Mouse (Mus musculus): ENCODE results near the gene Tiparp.

Tiparp gene

GRCm38 (mm10) chr3:65529471-65530215 lies 1.4 kb downstream of the Tiparp start:
- DNase-seq = no peak

- DNase-seq = no peak
These were observed 4.8 kb downstream of the Tiparp start for GRCm38 (mm10) chr3:65533014-65533413.

- no peak for DNase-seq
These were observed 5.4 kb downstream of the Tiparp start for GRCm38 (mm10) chr3:65533598-65533997.

- no peak for DNase-seq
These were observed 6.3 kb downstream of the Tiparp start for GRCm38 (mm10) chr3:65534488-65534887.

- no peak for DNase-seq
These were observed 7.0 kb downstream of the Tiparp start for GRCm38 (mm10) chr3:65535087-65535761.

DNA sequence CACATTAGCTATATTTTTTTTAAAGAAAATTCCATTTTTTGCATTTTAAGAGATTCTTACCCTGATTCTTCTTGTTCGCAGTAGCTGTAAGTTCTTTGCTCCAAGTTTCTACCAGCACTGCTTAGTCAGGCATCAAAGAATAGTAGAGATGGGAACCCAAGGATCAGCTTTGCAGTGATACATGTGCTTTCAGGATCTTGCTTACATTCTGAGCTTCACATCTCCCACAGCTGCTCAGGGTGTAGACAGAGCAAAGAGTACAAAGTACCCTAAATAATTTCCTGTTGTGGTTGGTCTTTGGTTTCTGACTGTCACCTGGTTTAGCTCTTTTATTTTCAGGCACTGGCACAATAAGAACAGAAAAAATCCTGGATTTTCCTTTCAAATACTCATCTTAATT lies 9.1 kb downstream of the Tiparp start:
- DNase-seq = no peak

GRCm38 (mm10) chr3:65540906-65541551 lies 12.8 kb downstream of the Tiparp start:
- DNase-seq = no peak

GRCm38 (mm10) chr3:65541552-65541935 lies 13.3 kb downstream of the Tiparp start:
- DNase-seq = no peak

DNA sequence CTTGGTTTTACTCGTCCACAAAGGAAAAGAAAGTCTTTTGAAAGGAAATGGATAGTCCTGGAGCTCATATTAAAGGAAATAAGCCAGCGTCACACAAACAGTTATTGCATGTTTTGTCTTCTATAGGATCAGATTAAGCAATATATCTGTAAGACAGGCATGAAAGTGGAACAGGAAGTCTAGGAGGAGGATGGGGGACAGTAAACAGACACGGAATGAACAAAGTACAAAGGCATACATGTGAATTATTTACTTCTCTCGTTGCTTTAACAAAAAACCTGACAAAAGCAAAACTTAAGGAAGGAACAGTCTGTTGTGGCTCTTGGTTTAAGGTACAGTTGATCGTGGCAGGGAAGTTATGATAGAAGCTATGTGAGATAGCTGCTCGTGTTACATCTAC lies 21.6 kb downstream of the Tiparp start:
- no peak for DNase-seq

DNA sequence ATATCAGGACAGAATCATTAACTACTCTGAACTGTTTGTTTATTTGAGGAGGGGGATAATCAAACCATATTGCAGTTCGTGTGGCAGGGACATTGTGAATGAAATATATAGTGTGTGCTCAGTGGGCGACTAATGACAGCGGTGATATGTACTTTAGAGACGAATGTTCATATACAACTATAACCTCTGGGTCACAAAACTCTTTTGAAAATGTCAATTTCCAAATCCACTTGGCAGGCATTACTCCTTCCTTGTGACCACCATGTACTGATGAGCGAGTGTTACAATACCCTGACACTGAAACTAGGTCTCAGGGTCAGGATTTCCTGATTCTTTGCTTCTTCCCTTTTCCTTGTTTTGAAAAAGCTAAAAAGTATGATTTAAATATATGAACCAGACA lies 22.9 kb downstream of the Tiparp start:
- no peak for DNase-seq

GRCm38 (mm10) chr3:65554633-65555032 lies 26.4 kb downstream of the Tiparp start:
- no peak for DNase-seq

- no peak for DNase-seq
These were observed 30.5 kb downstream of the Tiparp start for GRCm38 (mm10) chr3:65558679-65559078.

- DNase-seq = no peak
These were observed 34.0 kb downstream of the Tiparp start for GRCm38 (mm10) chr3:65562212-65562611.

GRCm38 (mm10) chr3:65562694-65563093 lies 34.5 kb downstream of the Tiparp start:
- DNase-seq = no peak

- no peak for DNase-seq
These were observed 35.9 kb downstream of the Tiparp start for GRCm38 (mm10) chr3:65563926-65564624.

GRCm38 (mm10) chr3:65565632-65566300 lies 37.6 kb downstream of the Tiparp start:
- DNase-seq = no peak

DNA sequence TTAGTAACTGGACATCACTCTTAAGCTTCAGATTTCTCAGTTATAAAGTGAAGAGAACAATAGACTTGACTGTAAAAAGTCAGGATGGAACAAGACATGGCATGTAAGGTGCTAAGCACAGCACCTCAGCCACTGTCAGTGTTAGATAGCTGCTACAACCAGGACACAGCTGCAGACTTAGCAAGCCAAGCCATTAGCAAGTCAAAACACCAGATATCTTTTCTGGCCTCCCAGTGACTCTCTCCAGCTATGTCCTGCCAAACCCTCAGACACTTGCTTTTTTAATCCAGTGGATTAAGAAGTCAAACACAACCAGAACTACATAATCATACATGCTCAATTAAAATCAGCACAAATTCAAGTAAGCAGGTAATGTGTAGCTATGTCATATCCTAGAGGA lies 41.7 kb downstream of the Tiparp start:
- no peak for DNase-seq

- no peak for DNase-seq
These were observed 45.3 kb downstream of the Tiparp start for GRCm38 (mm10) chr3:65573516-65573915.

DNA sequence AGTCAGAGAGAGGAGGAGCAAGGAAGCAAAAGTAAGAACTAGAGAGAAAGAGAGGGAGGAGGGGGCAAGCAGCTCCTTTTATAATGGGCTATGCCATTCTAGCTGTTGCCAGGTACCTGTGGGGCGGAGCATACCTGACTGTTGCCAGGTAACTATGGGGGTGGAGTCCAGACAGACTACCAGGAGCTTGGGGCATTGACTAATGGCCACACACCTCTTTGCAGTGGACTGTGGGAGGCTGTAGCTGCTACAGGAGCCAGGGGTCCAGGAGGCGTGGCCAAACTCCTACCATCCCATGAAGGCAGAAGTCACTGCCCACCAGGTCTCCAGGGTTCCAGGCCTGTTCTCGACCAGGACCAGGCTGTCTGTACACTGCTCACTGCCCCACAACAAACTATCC lies 49.4 kb downstream of the Tiparp start:
- no peak for DNase-seq

- DNase-seq = no peak
These were observed 51.2 kb downstream of the Tiparp start for GRCm38 (mm10) chr3:65579260-65579921.

DNA sequence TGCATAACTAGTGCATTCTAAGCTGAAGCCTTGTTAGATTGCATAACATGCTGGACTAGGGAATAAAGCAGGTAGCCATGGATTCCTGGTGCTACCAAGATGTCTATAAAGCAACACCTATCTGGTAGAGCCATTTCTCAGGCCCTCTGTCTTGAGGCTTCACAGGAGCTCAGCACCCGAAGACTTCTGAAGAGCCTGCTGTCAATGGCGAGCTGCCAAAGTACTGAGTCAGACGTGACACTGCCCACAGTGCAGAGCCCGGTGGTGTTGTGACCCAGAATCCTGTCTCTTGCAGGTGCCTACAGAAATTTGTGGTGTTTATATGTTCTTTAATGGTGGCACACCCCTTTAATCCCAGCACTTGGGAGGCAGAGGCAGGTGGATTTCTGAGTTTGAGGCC lies 53.4 kb downstream of the Tiparp start:
- peak; percentile 8 for DNase-seq

GRCm38 (mm10) chr3:65584329-65584728 lies 56.1 kb downstream of the Tiparp start:
- DNase-seq = no peak

Measured in cerebellum, adult 11 months (tissue).